Mouse (Mus musculus): ENCODE results near the gene Nlrp14. TPM values are rescaled to one million over a fixed set of nuclear protein-coding genes. Genes with fewer than 3 reads are reported as not detected.
"Not testable (repeated sequence)": the region's sequence is repeated elsewhere in the genome, so short reads cannot be mapped to it uniquely, and the experiment has no call there.

Nlrp14 gene
- polyA plus RNA-seq (2015; fragmentation: Nextera tagmentation; extraction: Ambion mirVana), result not detected in 2 replicates

DNA sequence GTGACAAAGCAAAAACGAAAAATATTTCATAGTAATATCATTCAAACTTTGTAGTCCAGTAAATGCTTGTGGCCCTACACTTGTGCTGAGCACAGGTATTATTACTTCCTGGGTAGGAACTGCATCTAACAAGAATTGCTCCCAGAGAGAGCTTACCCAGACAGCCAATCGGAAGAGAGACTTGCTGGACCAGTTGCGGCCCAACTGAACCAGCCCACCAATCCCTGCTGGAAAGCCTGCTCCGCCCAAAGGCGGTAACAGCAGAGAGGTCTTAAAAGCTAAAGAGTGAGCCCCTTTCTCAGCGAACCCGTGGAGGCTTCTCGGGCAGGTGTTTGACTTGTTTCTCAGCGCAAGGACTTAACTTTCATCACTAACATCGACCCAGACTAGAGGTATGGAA is at the start of gene Nlrp14:
Gene Nlrp14 (plus strand): TSS at position 301 of the 400 bp plus-strand sequence.
- H3K4me1 ChIP-seq (ENCODE audit: insufficient read depth, low read depth, low read length), result no peaks in the 10 kb centered on the region
- WGBS, result 79% methylated on average over 10 of the region's 10 CpGs
- H3K27me3 ChIP-seq (replicated peaks; ENCODE audit: insufficient read depth, low read length), result no peaks in the 10 kb centered on the region
- H3K36me3 ChIP-seq (ENCODE audit: insufficient read depth, low read length), result no peaks in the 10 kb centered on the region
- H3K4me3 ChIP-seq (ENCODE audit: low read depth, low read length), result no peak within 1 kb of the TSS
- TF ChIP-seq CTCF (IDR thresholded peaks at IDR 0.05) (no peak), EP300 (IDR thresholded peaks at IDR 0.05) (no peak)
- ATAC-seq (no peak), DNase-seq (ENCODE audit: low spot score) (no peak)
- no peak within 1 kb of the TSS for H3K4me2 ChIP-seq (replicated peaks; ENCODE audit: low read depth, low read length)
- H3K27ac ChIP-seq (ENCODE audit: low read length), result no peak within 1 kb of the TSS
- H3K9ac ChIP-seq (replicated peaks; ENCODE audit: low read depth), result no peak within 1 kb of the TSS
- no peaks in the 10 kb centered on the region for H3K9me3 ChIP-seq (ENCODE audit: low read length)

DNA sequence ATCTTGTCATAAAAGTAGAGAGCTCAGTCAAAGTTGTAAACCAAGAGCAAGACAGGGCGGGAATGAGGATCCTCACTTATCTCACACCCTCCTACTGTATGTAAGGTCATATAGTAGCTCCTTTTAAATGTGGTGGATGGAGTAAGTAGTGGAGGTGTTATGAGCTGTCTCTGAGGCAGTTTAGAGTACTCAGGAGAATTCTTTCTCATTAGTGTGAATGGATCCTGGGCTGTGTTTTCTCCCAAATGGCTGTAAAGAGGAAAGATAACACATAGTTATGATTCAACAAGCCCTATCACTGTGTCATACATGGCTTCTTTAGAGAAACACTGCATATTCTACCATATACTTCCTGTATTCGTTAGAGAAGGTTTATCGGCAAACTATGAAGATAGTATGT is 35.8 kb upstream of the Nlrp14 start, which contains the start of gene Olfr715:
Gene Olfr715 (minus strand): TSS at position 101 of the 400 bp plus-strand sequence.
- H3K27me3 ChIP-seq (replicated peaks; ENCODE audit: insufficient read depth, low read length); H3K36me3 ChIP-seq (ENCODE audit: insufficient read depth, low read length); ATAC-seq; DNase-seq (ENCODE audit: low spot score); H3K9me3 ChIP-seq (ENCODE audit: low read length); H3K27ac ChIP-seq (ENCODE audit: low read length); H3K9ac ChIP-seq (replicated peaks; ENCODE audit: low read depth); H3K4me1 ChIP-seq (ENCODE audit: insufficient read depth, low read depth, low read length); H3K4me2 ChIP-seq (replicated peaks; ENCODE audit: low read depth, low read length); H3K4me3 ChIP-seq (ENCODE audit: low read depth, low read length): not testable (repeated sequence)
- 69% methylated on average over 1 of the region's 3 CpGs for WGBS

DNA sequence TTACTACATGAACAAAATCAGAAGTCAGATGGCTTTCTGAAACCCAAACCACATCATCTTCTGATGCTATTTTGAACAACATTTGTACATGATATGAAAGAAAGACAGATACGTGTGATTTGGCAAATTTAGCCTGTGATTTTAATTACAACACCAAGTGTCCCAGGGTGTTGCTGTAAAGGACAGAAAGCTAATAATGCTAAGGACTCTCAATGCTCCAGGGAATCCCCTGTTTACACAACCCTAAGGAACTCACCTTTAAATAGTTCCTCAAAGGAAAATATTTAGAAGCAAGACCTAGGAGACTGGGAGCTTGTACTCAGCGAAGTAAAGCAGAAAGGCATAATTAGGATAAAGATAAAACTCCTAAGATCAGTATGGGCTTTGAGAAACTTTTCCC is 28.8 kb upstream of the Nlrp14 start, which contains the start of gene Olfr716:
Gene Olfr716 (plus strand): TSS at position 301 of the 400 bp plus-strand sequence.
- H3K27me3 ChIP-seq (replicated peaks; ENCODE audit: insufficient read depth, low read length); H3K4me3 ChIP-seq (ENCODE audit: low read depth, low read length); H3K4me2 ChIP-seq (replicated peaks; ENCODE audit: low read depth, low read length); H3K4me1 ChIP-seq (ENCODE audit: insufficient read depth, low read depth, low read length); DNase-seq (ENCODE audit: low spot score); H3K9ac ChIP-seq (replicated peaks; ENCODE audit: low read depth); H3K36me3 ChIP-seq (ENCODE audit: insufficient read depth, low read length); H3K9me3 ChIP-seq (ENCODE audit: low read length); ATAC-seq; H3K27ac ChIP-seq (ENCODE audit: low read length): not testable (repeated sequence)
- WGBS, result 49% methylated on average over 2 of the region's 2 CpGs

DNA sequence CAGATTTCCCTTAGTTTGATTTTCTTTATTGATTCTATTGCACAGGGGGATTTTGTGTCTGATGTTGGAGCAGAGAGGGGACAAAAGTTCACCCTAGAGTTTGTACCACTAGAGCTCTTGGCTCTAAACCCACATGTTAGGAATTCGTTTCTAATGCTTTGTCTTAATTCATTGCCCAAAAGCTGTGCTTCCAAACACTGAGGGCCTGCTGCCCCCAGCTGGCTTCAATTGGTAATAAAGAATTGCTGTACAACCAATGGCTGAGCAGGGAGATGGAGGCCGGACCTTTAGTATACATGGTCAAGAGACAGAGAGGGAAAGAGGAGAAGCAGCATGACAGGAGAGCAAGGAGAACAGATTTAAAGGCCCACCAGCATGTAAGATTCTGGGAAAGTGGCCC is 13.6 kb downstream of the Nlrp14 start:
- H3K4me1 ChIP-seq (ENCODE audit: insufficient read depth, low read depth, low read length), result no peaks in the 10 kb centered on the region
- 29% methylated on average over 2 of the region's 2 CpGs for WGBS
- DNase-seq (ENCODE audit: low spot score) (no peak), ATAC-seq (no peak)
- H3K27ac ChIP-seq (ENCODE audit: low read length), result no peak overlapping the region
- no peaks in the 10 kb centered on the region for H3K9me3 ChIP-seq (ENCODE audit: low read length)
- no peaks in the 10 kb centered on the region for H3K27me3 ChIP-seq (replicated peaks; ENCODE audit: insufficient read depth, low read length)
- H3K4me2 ChIP-seq (replicated peaks; ENCODE audit: low read depth, low read length), result no peak overlapping the region
- no peaks in the 10 kb centered on the region for H3K36me3 ChIP-seq (ENCODE audit: insufficient read depth, low read length)
- TF ChIP-seq EP300 (IDR thresholded peaks at IDR 0.05) (no peak), CTCF (IDR thresholded peaks at IDR 0.05) (no peak)
- H3K4me3 ChIP-seq (ENCODE audit: low read depth, low read length), result no peak overlapping the region
- no peak overlapping the region for H3K9ac ChIP-seq (replicated peaks; ENCODE audit: low read depth)

DNA sequence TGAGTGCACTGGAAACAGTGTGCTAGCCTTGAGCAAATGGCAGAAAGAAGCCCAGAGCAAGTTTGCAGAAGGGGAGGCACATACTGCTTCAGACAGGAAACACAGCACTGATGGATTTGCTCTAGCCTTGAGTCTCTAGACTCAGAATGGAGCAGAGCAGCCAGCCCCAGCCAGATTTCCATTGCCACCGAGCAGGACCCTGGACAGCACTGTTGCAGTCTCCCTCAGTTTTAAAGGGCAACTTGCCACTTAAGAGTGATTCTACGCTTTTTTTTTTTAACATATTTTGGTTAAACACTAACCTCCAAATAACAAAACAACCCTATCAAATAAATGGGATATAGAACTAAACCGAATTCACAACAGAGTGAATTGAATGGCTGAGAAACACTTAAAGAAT is 35.0 kb downstream of the Nlrp14 start:
- H3K27ac ChIP-seq (ENCODE audit: low read length), result no peak overlapping the region
- ATAC-seq (no peak), DNase-seq (ENCODE audit: low spot score) (no peak)
- H3K4me3 ChIP-seq (ENCODE audit: low read depth, low read length), result no peak overlapping the region
- no peak overlapping the region for H3K4me2 ChIP-seq (replicated peaks; ENCODE audit: low read depth, low read length)
- no peaks in the 10 kb centered on the region for H3K36me3 ChIP-seq (ENCODE audit: insufficient read depth, low read length)
- no peaks in the 10 kb centered on the region for H3K27me3 ChIP-seq (replicated peaks; ENCODE audit: insufficient read depth, low read length)
- no peaks in the 10 kb centered on the region for H3K4me1 ChIP-seq (ENCODE audit: insufficient read depth, low read depth, low read length)
- TF ChIP-seq EP300 (IDR thresholded peaks at IDR 0.05) (no peak), CTCF (IDR thresholded peaks at IDR 0.05) (no peak)
- H3K9ac ChIP-seq (replicated peaks; ENCODE audit: low read depth), result no peak overlapping the region
- no peaks in the 10 kb centered on the region for H3K9me3 ChIP-seq (ENCODE audit: low read length)
- WGBS, result 35% methylated on average over 3 of the region's 3 CpGs

DNA sequence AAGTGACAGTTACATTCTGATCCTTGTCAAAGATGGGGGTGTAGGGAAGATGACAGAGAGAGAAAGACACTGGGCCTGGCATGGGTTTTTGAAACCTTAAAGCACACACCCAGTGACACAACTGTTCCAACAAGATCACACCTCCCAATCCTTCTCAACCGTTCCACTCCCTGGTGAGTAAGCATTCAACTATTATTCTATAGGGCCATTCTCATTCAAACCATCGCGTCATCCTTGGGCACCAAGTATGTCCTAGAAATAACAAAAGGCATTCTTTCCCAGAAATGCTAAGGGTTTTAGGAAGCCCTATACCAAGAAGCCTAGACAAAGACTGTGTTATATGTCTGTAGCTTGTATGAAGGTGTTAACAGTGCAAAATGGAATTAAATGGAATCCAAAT is 41.1 kb downstream of the Nlrp14 start:
- H3K27me3 ChIP-seq (replicated peaks; ENCODE audit: insufficient read depth, low read length), result peaks cover 25% of the 10 kb centered on the region; the same call in 1 of the 2 replicates
- no peak overlapping the region for H3K9ac ChIP-seq (replicated peaks; ENCODE audit: low read depth)
- no peaks in the 10 kb centered on the region for H3K4me1 ChIP-seq (ENCODE audit: insufficient read depth, low read depth, low read length)
- DNase-seq (ENCODE audit: low spot score) (no peak), ATAC-seq (no peak)
- no peak overlapping the region for H3K27ac ChIP-seq (ENCODE audit: low read length)
- TF ChIP-seq CTCF (IDR thresholded peaks at IDR 0.05) (no peak), EP300 (IDR thresholded peaks at IDR 0.05) (no peak)
- no peaks in the 10 kb centered on the region for H3K9me3 ChIP-seq (ENCODE audit: low read length)
- WGBS, result 90% methylated on average over 3 of the region's 3 CpGs
- no peak overlapping the region for H3K4me3 ChIP-seq (ENCODE audit: low read depth, low read length)
- no peaks in the 10 kb centered on the region for H3K36me3 ChIP-seq (ENCODE audit: insufficient read depth, low read length)
- H3K4me2 ChIP-seq (replicated peaks; ENCODE audit: low read depth, low read length), result no peak overlapping the region
